Mouse (Mus musculus): ENCODE measurements around the gene Bora. TPM values are rescaled to one million over a fixed set of nuclear protein-coding genes. Genes with fewer than 3 reads are reported as not detected.
A peak's percentile ranks its signal among the peaks of the same experiment; 100 is the strongest.

The Bora gene
- polyA plus RNA-seq, 1 experiment = 2.2 TPM

- Histone ChIP-seq H3K36me3 (ENCODE audit: control insufficient read depth, insufficient read depth, low read length) (peaks cover 9% of the 10 kb centered on the region), H3K4me1 (ENCODE audit: control insufficient read depth, insufficient read depth, insufficient read length) (no peaks in the 10 kb centered on the region), H3K27me3 (ENCODE audit: control insufficient read depth, insufficient read depth, low read length) (no peaks in the 10 kb centered on the region), H3K4me3 (ENCODE audit: extremely low read depth, insufficient read depth, insufficient read length) (no peak overlapping the region), H3K27ac (ENCODE audit: insufficient read depth, low read length) (no peak overlapping the region)
- WGBS = 86% methylated on average over 12 of the region's 12 CpGs
- no peak for DNase-seq (ENCODE audit: low read depth in 1 of 2, low spot score in 2 of 2)
- TF ChIP-seq POLR2A (IDR thresholded peaks at IDR 0.05; ENCODE audit: low read depth, low read length) (no peak), CTCF (IDR thresholded peaks at IDR 0.05; ENCODE audit: extremely low read depth, insufficient read depth, insufficient read length, insufficient replicate concordance) (no peak)
Measured at GRCm38 (mm10) chr14:99060616-99061015, 14.6 kb downstream of the Bora start.

GRCm38 (mm10) chr14:99063091-99063490 lies 17.1 kb downstream of the Bora start:
- WGBS = 85% methylated on average over 2 of the region's 2 CpGs
- no peak for TF ChIP-seq CTCF (IDR thresholded peaks at IDR 0.05; ENCODE audit: extremely low read depth, insufficient read depth, insufficient read length, insufficient replicate concordance)
- TF ChIP-seq POLR2A (IDR thresholded peaks at IDR 0.05; ENCODE audit: low read depth, low read length) = no peak
- Histone ChIP-seq H3K36me3 (ENCODE audit: control insufficient read depth, insufficient read depth, low read length) (peaks cover 14% of the 10 kb centered on the region), H3K4me3 (ENCODE audit: extremely low read depth, insufficient read depth, insufficient read length) (no peak overlapping the region), H3K4me1 (ENCODE audit: control insufficient read depth, insufficient read depth, insufficient read length) (no peaks in the 10 kb centered on the region), H3K27ac (ENCODE audit: insufficient read depth, low read length) (no peak overlapping the region), H3K27me3 (ENCODE audit: control insufficient read depth, insufficient read depth, low read length) (no peaks in the 10 kb centered on the region)
- DNase-seq (ENCODE audit: low read depth in 1 of 2, low spot score in 2 of 2) = no peak

GRCm38 (mm10) chr14:99071146-99071545 lies 25.1 kb downstream of the Bora start:
- WGBS = 99% methylated on average over 4 of the region's 4 CpGs
- Histone ChIP-seq H3K27ac (ENCODE audit: insufficient read depth, low read length) (no peak overlapping the region), H3K4me3 (ENCODE audit: extremely low read depth, insufficient read depth, insufficient read length) (no peak overlapping the region), H3K4me1 (ENCODE audit: control insufficient read depth, insufficient read depth, insufficient read length) (no peaks in the 10 kb centered on the region), H3K27me3 (ENCODE audit: control insufficient read depth, insufficient read depth, low read length) (no peaks in the 10 kb centered on the region), H3K36me3 (ENCODE audit: control insufficient read depth, insufficient read depth, low read length) (peaks cover 11% of the 10 kb centered on the region)
- no peak for TF ChIP-seq CTCF (IDR thresholded peaks at IDR 0.05; ENCODE audit: extremely low read depth, insufficient read depth, insufficient read length, insufficient replicate concordance)
- no peak for TF ChIP-seq POLR2A (IDR thresholded peaks at IDR 0.05; ENCODE audit: low read depth, low read length)
- no peak for DNase-seq (ENCODE audit: low read depth in 1 of 2, low spot score in 2 of 2)

GRCm38 (mm10) chr14:99088947-99089346 lies 42.9 kb downstream of the Bora start:
- no peaks in the 10 kb centered on the region for H3K27me3 ChIP-seq (ENCODE audit: control insufficient read depth, insufficient read depth, low read length)
- TF ChIP-seq CTCF (IDR thresholded peaks at IDR 0.05; ENCODE audit: extremely low read depth, insufficient read depth, insufficient read length, insufficient replicate concordance) (no peak), POLR2A (IDR thresholded peaks at IDR 0.05; ENCODE audit: low read depth, low read length) (no peak)
- H3K4me1 ChIP-seq (ENCODE audit: control insufficient read depth, insufficient read depth, insufficient read length) = no peaks in the 10 kb centered on the region
- no peak overlapping the region for H3K27ac ChIP-seq (ENCODE audit: insufficient read depth, low read length)
- no peak for DNase-seq (ENCODE audit: low read depth in 1 of 2, low spot score in 2 of 2)
- H3K4me3 ChIP-seq (ENCODE audit: extremely low read depth, insufficient read depth, insufficient read length) = no peak overlapping the region
- H3K36me3 ChIP-seq (ENCODE audit: control insufficient read depth, insufficient read depth, low read length) = peaks cover 29% of the 10 kb centered on the region
- WGBS = 96% methylated on average over 7 of the region's 7 CpGs

- under 1% methylated on average over 73 of the region's 73 CpGs for WGBS
- peak; percentile 96 to 99 for DNase-seq (ENCODE audit: low read depth in 1 of 2, low spot score in 2 of 2)
- peak within 1 kb of the TSS; percentile 99 for H3K4me3 ChIP-seq (ENCODE audit: extremely low read depth, insufficient read depth, insufficient read length)
Measured at GRCm38 (mm10) chr14:99099267-99099966, 53.4 kb downstream of the Bora start, which contains the start of the genes Pibf1 and Dis3. TSS of gene Pibf1 (plus strand) at chr14:99099424. TSS of gene Dis3 (minus strand) at chr14:99099770.

GRCm38 (mm10) chr14:99099967-99100587 lies 54.1 kb downstream of the Bora start:
- H3K4me1 ChIP-seq (ENCODE audit: control insufficient read depth, insufficient read depth, insufficient read length) = peaks cover 3% of the 10 kb centered on the region
- 3% methylated on average over 20 of the region's 20 CpGs for WGBS
- TF ChIP-seq POLR2A (IDR thresholded peaks at IDR 0.05; ENCODE audit: low read depth, low read length) (no peak), CTCF (IDR thresholded peaks at IDR 0.05; ENCODE audit: extremely low read depth, insufficient read depth, insufficient read length, insufficient replicate concordance) (no peak)
- H3K27me3 ChIP-seq (ENCODE audit: control insufficient read depth, insufficient read depth, low read length) = no peaks in the 10 kb centered on the region
- peak overlapping the region; percentile 94 for H3K4me3 ChIP-seq (ENCODE audit: extremely low read depth, insufficient read depth, insufficient read length)
- peak in 1 of 2 experiments; percentile 5 for DNase-seq (ENCODE audit: low read depth in 1 of 2, low spot score in 2 of 2)
- peaks cover 13% of the 10 kb centered on the region for H3K36me3 ChIP-seq (ENCODE audit: control insufficient read depth, insufficient read depth, low read length)
- peak overlapping the region; percentile 48; the same call in 1 of the 2 replicates for H3K27ac ChIP-seq (ENCODE audit: insufficient read depth, low read length)

More at GRCm38 (mm10) chr14:99099267-99099966, 53.4 kb downstream of the Bora start, which contains the start of the genes Pibf1 and Dis3:
- peaks cover 15% of the 10 kb centered on the region for H3K36me3 ChIP-seq (ENCODE audit: control insufficient read depth, insufficient read depth, low read length)
- H3K27ac ChIP-seq (ENCODE audit: insufficient read depth, low read length) = peak within 1 kb of the TSS; percentile 73
- no peak for TF ChIP-seq CTCF (IDR thresholded peaks at IDR 0.05; ENCODE audit: extremely low read depth, insufficient read depth, insufficient read length, insufficient replicate concordance)
- peak; percentile 12 for TF ChIP-seq POLR2A (IDR thresholded peaks at IDR 0.05; ENCODE audit: low read depth, low read length)
- H3K4me1 ChIP-seq (ENCODE audit: control insufficient read depth, insufficient read depth, insufficient read length) = peaks cover 3% of the 10 kb centered on the region
- H3K27me3 ChIP-seq (ENCODE audit: control insufficient read depth, insufficient read depth, low read length) = no peaks in the 10 kb centered on the region
